In the genomic region with DNA sequence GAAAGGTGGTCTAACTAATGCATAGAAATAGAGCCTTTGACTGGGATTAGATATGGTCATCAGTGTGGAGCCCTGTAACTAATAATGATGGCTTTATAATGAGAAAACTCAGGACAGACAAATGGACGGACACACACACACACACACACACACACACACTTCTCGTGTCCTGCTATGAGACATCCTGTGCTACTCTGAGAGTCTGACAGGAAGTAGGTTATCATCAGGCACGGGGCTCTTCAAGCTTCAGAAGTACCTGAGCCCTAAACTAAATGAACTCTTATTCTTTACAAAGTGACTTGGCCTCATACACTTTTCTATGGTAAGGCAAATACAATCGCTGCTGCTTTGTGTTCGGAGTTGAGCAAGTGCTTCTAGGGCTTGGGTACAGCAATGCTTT, we compare ENCODE assay signal across 15 mouse cellular contexts.
"Had no signal": no experiment of that assay in that cellular context is flagged by ENCODE, and none has a peak within 500 bp of the region (broad histone marks: within the 10 kb centered on the region; RNA-seq: fewer than 3 reads in every experiment).

No protein-coding gene starts in this region.

- H3K27ac ChIP-seq: midbrain, embryonic 10.5 days; midbrain, embryonic 12.5 days; neural tube, embryonic 13.5 days; neural tube, embryonic 15.5 days; stomach, embryonic 15.5 days; stomach, postnatal 0 days had no signal

- H3K4me2 ChIP-seq: lung, embryonic 14.5 days; midbrain, embryonic 12.5 days; neural tube, embryonic 13.5 days; neural tube, embryonic 15.5 days; stomach, embryonic 15.5 days had no signal

- H3K9me3 ChIP-seq: midbrain, embryonic 10.5 days; midbrain, embryonic 12.5 days; neural tube, embryonic 13.5 days; neural tube, embryonic 15.5 days; stomach, embryonic 15.5 days had no signal

- H3K27me3 ChIP-seq: midbrain, embryonic 12.5 days; neural tube, embryonic 13.5 days; neural tube, embryonic 15.5 days; stomach, embryonic 15.5 days had no signal

- H3K36me3 ChIP-seq: midbrain, embryonic 10.5 days; midbrain, embryonic 12.5 days; neural tube, embryonic 13.5 days; neural tube, embryonic 15.5 days; stomach, embryonic 15.5 days had no signal

- H3K4me1 ChIP-seq: midbrain, embryonic 10.5 days; midbrain, embryonic 12.5 days; neural tube, embryonic 13.5 days; stomach, embryonic 15.5 days had no signal

- DNase-seq: lung, adult 18-20 months; lung, embryonic 14.5 days; lung, postnatal 10 days; lung, postnatal 4 days; midbrain, embryonic 14.5 days; right cerebral cortex, postnatal 14 days; thymus, adult 2 months; thymus, postnatal 25 days; thymus, postnatal 4 days had no signal

- H3K4me3 ChIP-seq: midbrain, embryonic 10.5 days; midbrain, embryonic 12.5 days; neural tube, embryonic 13.5 days; neural tube, embryonic 15.5 days; stomach, embryonic 15.5 days had no signal

- H3K9ac ChIP-seq: lung, embryonic 14.5 days; midbrain, embryonic 12.5 days; neural tube, embryonic 13.5 days; neural tube, embryonic 15.5 days; stomach, embryonic 15.5 days had no signal
